Mouse (Mus musculus) bone marrow macrophage, adult 2 months (primary cell): ENCODE results near the gene Kdm7a.

Experiments
- CTCF ChIP-seq: IDR thresholded peaks from 2 replicates; pipeline ENCODE4 v1.5.1; 2012; ENCODE audit warnings: low read depth, mild to moderate bottlenecking, low read length, moderate library complexity
- POLR2A ChIP-seq: IDR thresholded peaks from 2 replicates; pipeline ENCODE4 v1.6.1; 2012; ENCODE audit warnings: mild to moderate bottlenecking, low read depth, low read length, borderline replicate concordance

DNA sequence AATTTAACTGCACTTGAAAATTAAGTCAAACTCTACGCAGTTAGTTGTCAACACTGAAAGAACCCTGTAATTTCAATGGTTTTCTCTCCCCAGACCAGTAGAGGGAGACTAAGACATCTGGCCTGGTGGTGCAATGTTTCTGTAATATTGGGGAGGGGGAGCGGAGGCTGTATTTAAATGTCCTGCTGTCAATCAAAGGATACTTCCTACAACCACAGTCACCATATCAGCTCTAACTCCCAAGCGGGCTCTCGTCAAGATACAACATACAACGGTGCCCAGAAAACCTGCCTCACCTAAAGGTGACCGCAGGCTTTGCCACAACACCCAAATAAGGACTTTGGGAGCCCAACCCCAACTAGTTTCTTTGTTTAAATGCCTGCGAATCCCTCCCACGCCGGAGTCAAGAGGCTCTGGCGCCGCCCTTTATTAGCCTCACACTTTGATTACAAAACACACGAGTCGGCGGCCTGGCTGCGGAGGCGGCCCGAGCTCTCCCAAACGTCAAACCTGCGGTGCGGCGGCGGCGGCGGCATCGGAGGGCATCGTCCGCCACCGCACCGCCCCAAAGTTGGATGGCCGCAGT lies 1.4 kb downstream of the Kdm7a start:
- peak; percentile 12; the same call in 1 of the 2 replicates for TF ChIP-seq POLR2A
- 0 out of 2 replicates have a peak, but pooled peaks have one; percentile 27 for TF ChIP-seq CTCF
